Mouse (Mus musculus) c-Kit-positive CD71-positive TER-119-positive erythroid progenitor cells, embryonic 14.5 days (primary cell): Measurements from ENCODE around the gene Brd3os.
A peak's percentile ranks its signal among the peaks of the same experiment; 100 is the strongest.

Experiments used
- DNase-seq: peaks from one replicate; pipeline ENCODE4 v3.0.0-alpha.2; 2013; ENCODE audit warnings: low spot score

Gene Brd3os

GRCm38 (mm10) chr2:27421293-27422068, 20.6 kb upstream of the Brd3os start:
- DNase-seq = no peak

- no peak for DNase-seq
Observed at GRCm38 (mm10) chr2:27423596-27423995, 18.5 kb upstream of the Brd3os start.

GRCm38 (mm10) chr2:27425161-27425611, 16.9 kb upstream of the Brd3os start:
- no peak for DNase-seq

- no peak for DNase-seq
Observed at GRCm38 (mm10) chr2:27425751-27426405, 16.2 kb upstream of the Brd3os start.

GRCm38 (mm10) chr2:27426406-27426854, 15.7 kb upstream of the Brd3os start:
- DNase-seq = no peak

- peak; percentile 86 for DNase-seq
Observed at GRCm38 (mm10) chr2:27426855-27427457, 15.2 kb upstream of the Brd3os start, which contains the start of gene Vav2. TSS of gene Vav2 (minus strand) at chr2:27427033.

GRCm38 (mm10) chr2:27428071-27428470, 14.1 kb upstream of the Brd3os start:
- DNase-seq = peak; percentile 77

- no peak for DNase-seq
Observed at GRCm38 (mm10) chr2:27430621-27431020, 11.5 kb upstream of the Brd3os start.

GRCm38 (mm10) chr2:27432599-27432998, 9.5 kb upstream of the Brd3os start:
- no peak for DNase-seq

GRCm38 (mm10) chr2:27437876-27438275, 4.2 kb upstream of the Brd3os start:
- DNase-seq = no peak

GRCm38 (mm10) chr2:27438281-27438680, 3.8 kb upstream of the Brd3os start:
- DNase-seq = peak; percentile 60

- no peak for DNase-seq
Observed at GRCm38 (mm10) chr2:27442708-27443449, 755 bp downstream of the Brd3os start.

GRCm38 (mm10) chr2:27443450-27443708, 1.3 kb downstream of the Brd3os start:
- DNase-seq = no peak

- DNase-seq = no peak
Observed at GRCm38 (mm10) chr2:27445910-27446309, 3.8 kb downstream of the Brd3os start.

GRCm38 (mm10) chr2:27446812-27447211, 4.7 kb downstream of the Brd3os start:
- DNase-seq = no peak

- DNase-seq = no peak
Observed at GRCm38 (mm10) chr2:27447782-27448181, 5.7 kb downstream of the Brd3os start.

- DNase-seq = no peak
Observed at GRCm38 (mm10) chr2:27450226-27450625, 8.1 kb downstream of the Brd3os start.

- no peak for DNase-seq
Observed at GRCm38 (mm10) chr2:27459735-27460134, 17.6 kb downstream of the Brd3os start.

GRCm38 (mm10) chr2:27460163-27460562, 18.0 kb downstream of the Brd3os start:
- DNase-seq = no peak

GRCm38 (mm10) chr2:27460651-27461050, 18.5 kb downstream of the Brd3os start:
- DNase-seq = no peak

GRCm38 (mm10) chr2:27461881-27462660, 19.9 kb downstream of the Brd3os start:
- DNase-seq = no peak

GRCm38 (mm10) chr2:27462901-27463300, 20.8 kb downstream of the Brd3os start:
- DNase-seq = no peak
